Mouse (Mus musculus): ENCODE data around the gene Plin4. TPM values are rescaled to one million over a fixed set of nuclear protein-coding genes. Genes with fewer than 3 reads are reported as not detected.
A peak's percentile ranks its signal among the peaks of the same experiment; 100 is the strongest.

Gene Plin4
- polyA plus RNA-seq, 1 experiment from 2014 or later, result 0.03 TPM

GRCm38 (mm10) chr17:56124377-56125275 lies 15.0 kb upstream of the Plin4 start:
- Histone ChIP-seq H3K27ac (no peak overlapping the region), H3K9me3 (peaks cover 12% of the 10 kb centered on the region; the same call in 1 of the 2 replicates), H3K36me3 (no peaks in the 10 kb centered on the region), H3K9ac (peak overlapping the region; percentile 20; the same call in 1 of the 2 replicates), H3K4me1 (peaks cover 21% of the 10 kb centered on the region), H3K27me3 (peaks cover 66% of the 10 kb centered on the region), H3K4me2 (peak overlapping the region; percentile 66), H3K4me3 (peak overlapping the region; percentile 37)
- ATAC-seq (ENCODE audit: insufficient number of reproducible peaks, low FRiP score, low TSS enrichment, low read depth), result no peak
- 12% methylated on average over 59 of the region's 59 CpGs for WGBS

- Histone ChIP-seq H3K27ac (no peak overlapping the region), H3K4me2 (peak overlapping the region; percentile 66), H3K27me3 (peaks cover 74% of the 10 kb centered on the region), H3K36me3 (no peaks in the 10 kb centered on the region), H3K4me1 (peaks cover 22% of the 10 kb centered on the region), H3K9me3 (peaks cover 12% of the 10 kb centered on the region; the same call in 1 of the 2 replicates), H3K9ac (peak overlapping the region; percentile 20; the same call in 1 of the 2 replicates), H3K4me3 (peak overlapping the region; percentile 37)
- WGBS, result 42% methylated on average over 58 of the region's 59 CpGs
- ATAC-seq (ENCODE audit: insufficient number of reproducible peaks, low FRiP score, low TSS enrichment, low read depth), result no peak
Observed at GRCm38 (mm10) chr17:56123681-56124340, 14.2 kb upstream of the Plin4 start.

- Histone ChIP-seq H3K4me3 (no peak overlapping the region), H3K9me3 (peaks cover 12% of the 10 kb centered on the region; the same call in 1 of the 2 replicates), H3K27me3 (peaks cover 80% of the 10 kb centered on the region), H3K4me2 (no peak overlapping the region), H3K4me1 (peaks cover 22% of the 10 kb centered on the region), H3K36me3 (no peaks in the 10 kb centered on the region), H3K9ac (no peak overlapping the region), H3K27ac (no peak overlapping the region)
- ATAC-seq (ENCODE audit: insufficient number of reproducible peaks, low FRiP score, low TSS enrichment, low read depth), result no peak
- 90% methylated on average over 12 of the region's 12 CpGs for WGBS
Observed at GRCm38 (mm10) chr17:56123161-56123560, 13.6 kb upstream of the Plin4 start.

- peaks cover 28% of the 10 kb centered on the region for H3K4me1 ChIP-seq
- no peaks in the 10 kb centered on the region for H3K36me3 ChIP-seq
- ATAC-seq (ENCODE audit: insufficient number of reproducible peaks, low FRiP score, low TSS enrichment, low read depth), result no peak
- H3K4me3 ChIP-seq, result no peak within 1 kb of the TSS
- no peak within 1 kb of the TSS for H3K27ac ChIP-seq
- H3K4me2 ChIP-seq, result no peak within 1 kb of the TSS
- peaks cover 91% of the 10 kb centered on the region for H3K27me3 ChIP-seq
- H3K9me3 ChIP-seq, result peaks cover 12% of the 10 kb centered on the region; the same call in 1 of the 2 replicates
- H3K9ac ChIP-seq, result no peak within 1 kb of the TSS
- WGBS, result 54% methylated on average over 2 of the region's 2 CpGs
Observed at GRCm38 (mm10) chr17:56121826-56122225, 12.2 kb upstream of the Plin4 start, which contains the start of gene Lrg1. TSS of gene Lrg1 (minus strand) at chr17:56122001.

GRCm38 (mm10) chr17:56119981-56120880 lies 10.6 kb upstream of the Plin4 start:
- WGBS, result 5% methylated on average over 66 of the region's 66 CpGs
- Histone ChIP-seq H3K4me3 (peak overlapping the region; percentile 17), H3K36me3 (no peaks in the 10 kb centered on the region), H3K27me3 (peaks cover 95% of the 10 kb centered on the region), H3K4me1 (peaks cover 28% of the 10 kb centered on the region), H3K4me2 (peak overlapping the region; percentile 29), H3K27ac (no peak overlapping the region), H3K9ac (no peak overlapping the region), H3K9me3 (peaks cover 12% of the 10 kb centered on the region; the same call in 1 of the 2 replicates)
- ATAC-seq (ENCODE audit: insufficient number of reproducible peaks, low FRiP score, low TSS enrichment, low read depth), result no peak

- Histone ChIP-seq H3K4me2 (no peak overlapping the region), H3K9ac (no peak overlapping the region), H3K9me3 (peaks cover 12% of the 10 kb centered on the region; the same call in 1 of the 2 replicates), H3K4me1 (peaks cover 25% of the 10 kb centered on the region), H3K27ac (no peak overlapping the region), H3K27me3 (peaks cover 91% of the 10 kb centered on the region), H3K36me3 (no peaks in the 10 kb centered on the region), H3K4me3 (no peak overlapping the region)
- WGBS, result 39% methylated on average over 12 of the region's 12 CpGs
- ATAC-seq (ENCODE audit: insufficient number of reproducible peaks, low FRiP score, low TSS enrichment, low read depth), result no peak
Observed at GRCm38 (mm10) chr17:56119431-56119830, 9.8 kb upstream of the Plin4 start.

- Histone ChIP-seq H3K4me1 (peaks cover 17% of the 10 kb centered on the region), H3K4me3 (peak within 1 kb of the TSS; percentile 26), H3K27ac (no peak within 1 kb of the TSS), H3K36me3 (no peaks in the 10 kb centered on the region), H3K27me3 (peaks cover 70% of the 10 kb centered on the region), H3K9me3 (peaks cover 3% of the 10 kb centered on the region; the same call in 1 of the 2 replicates), H3K4me2 (peak within 1 kb of the TSS; percentile 52), H3K9ac (no peak within 1 kb of the TSS)
- no peak for ATAC-seq (ENCODE audit: insufficient number of reproducible peaks, low FRiP score, low TSS enrichment, low read depth)
- 2% methylated on average over 27 of the region's 27 CpGs for WGBS
Observed at GRCm38 (mm10) chr17:56117251-56117710, 7.7 kb upstream of the Plin4 start, which contains the start of gene Plin5. TSS of gene Plin5 (minus strand) at chr17:56117596.

GRCm38 (mm10) chr17:56116193-56116592 lies 6.6 kb upstream of the Plin4 start:
- ATAC-seq (ENCODE audit: insufficient number of reproducible peaks, low FRiP score, low TSS enrichment, low read depth), result no peak
- Histone ChIP-seq H3K36me3 (no peaks in the 10 kb centered on the region), H3K27me3 (peaks cover 59% of the 10 kb centered on the region), H3K4me3 (no peak overlapping the region), H3K27ac (no peak overlapping the region), H3K9me3 (no peaks in the 10 kb centered on the region), H3K4me2 (no peak overlapping the region), H3K9ac (no peak overlapping the region), H3K4me1 (peaks cover 17% of the 10 kb centered on the region)
- 78% methylated on average over 10 of the region's 10 CpGs for WGBS

- Histone ChIP-seq H3K27ac (no peak overlapping the region), H3K4me3 (no peak overlapping the region), H3K4me1 (peaks cover 7% of the 10 kb centered on the region), H3K4me2 (no peak overlapping the region), H3K36me3 (0 out of 2 replicates have a peak, but pooled peaks cover 4% of the 10 kb centered on the region), H3K9me3 (no peaks in the 10 kb centered on the region), H3K9ac (no peak overlapping the region), H3K27me3 (peaks cover 27% of the 10 kb centered on the region)
- no peak for ATAC-seq (ENCODE audit: insufficient number of reproducible peaks, low FRiP score, low TSS enrichment, low read depth)
- 71% methylated on average over 3 of the region's 3 CpGs for WGBS
Observed at GRCm38 (mm10) chr17:56112743-56113142, 3.1 kb upstream of the Plin4 start.

GRCm38 (mm10) chr17:56111864-56112263 lies 2.3 kb upstream of the Plin4 start:
- Histone ChIP-seq H3K4me3 (no peak overlapping the region), H3K36me3 (0 out of 2 replicates have a peak, but pooled peaks cover 4% of the 10 kb centered on the region), H3K9ac (no peak overlapping the region), H3K4me1 (no peaks in the 10 kb centered on the region), H3K27me3 (peaks cover 18% of the 10 kb centered on the region), H3K27ac (no peak overlapping the region), H3K4me2 (no peak overlapping the region), H3K9me3 (no peaks in the 10 kb centered on the region)
- no peak for ATAC-seq (ENCODE audit: insufficient number of reproducible peaks, low FRiP score, low TSS enrichment, low read depth)
- 38% methylated on average over 5 of the region's 5 CpGs for WGBS

- Histone ChIP-seq H3K36me3 (0 out of 2 replicates have a peak, but pooled peaks cover 4% of the 10 kb centered on the region), H3K27me3 (0 out of 2 replicates have a peak, but pooled peaks cover 10% of the 10 kb centered on the region), H3K4me2 (no peak overlapping the region), H3K9me3 (no peaks in the 10 kb centered on the region), H3K9ac (no peak overlapping the region), H3K4me1 (no peaks in the 10 kb centered on the region), H3K27ac (no peak overlapping the region), H3K4me3 (no peak overlapping the region)
- 75% methylated on average over 1 of the region's 1 CpGs for WGBS
- ATAC-seq (ENCODE audit: insufficient number of reproducible peaks, low FRiP score, low TSS enrichment, low read depth), result no peak
Observed at GRCm38 (mm10) chr17:56111021-56111420, 1.4 kb upstream of the Plin4 start.
